Mouse (Mus musculus) retina, adult 2 months (tissue): ENCODE data around the gene Tagln2.

Source experiments
- DNase-seq: peaks from one replicate; pipeline ENCODE4 v3.0.0-alpha.2; 2012; ENCODE audit warnings: low read depth, low spot score

Gene Tagln2

GRCm38 (mm10) chr1:172526380-172527081 is 26.7 kb downstream of the Tagln2 start:
- DNase-seq = no peak

- DNase-seq = no peak
These were observed 27.6 kb downstream of the Tagln2 start for GRCm38 (mm10) chr1:172527431-172527830.

- peak; percentile 45 for DNase-seq
These were observed 28.9 kb downstream of the Tagln2 start for GRCm38 (mm10) chr1:172528701-172529100.

GRCm38 (mm10) chr1:172530544-172531220 is 30.8 kb downstream of the Tagln2 start:
- DNase-seq = no peak

GRCm38 (mm10) chr1:172532551-172532950 is 32.7 kb downstream of the Tagln2 start:
- DNase-seq = no peak

- DNase-seq = no peak
These were observed 35.3 kb downstream of the Tagln2 start for GRCm38 (mm10) chr1:172535116-172535515.

GRCm38 (mm10) chr1:172539827-172540226 is 40.0 kb downstream of the Tagln2 start:
- DNase-seq = no peak

- DNase-seq = no peak
These were observed 40.5 kb downstream of the Tagln2 start for GRCm38 (mm10) chr1:172540283-172540820.

GRCm38 (mm10) chr1:172546062-172546461 is 46.2 kb downstream of the Tagln2 start:
- no peak for DNase-seq

- DNase-seq = no peak
These were observed 48.7 kb downstream of the Tagln2 start for GRCm38 (mm10) chr1:172548501-172548900.

GRCm38 (mm10) chr1:172549314-172549713 is 49.5 kb downstream of the Tagln2 start:
- no peak for DNase-seq

GRCm38 (mm10) chr1:172549717-172550116 is 49.9 kb downstream of the Tagln2 start:
- DNase-seq = no peak

GRCm38 (mm10) chr1:172550551-172550951 is 50.7 kb downstream of the Tagln2 start:
- DNase-seq = no peak

GRCm38 (mm10) chr1:172551009-172551408 is 51.2 kb downstream of the Tagln2 start:
- DNase-seq = no peak

- no peak for DNase-seq
These were observed 52.8 kb downstream of the Tagln2 start for GRCm38 (mm10) chr1:172552623-172553022.

GRCm38 (mm10) chr1:172555638-172556037 is 55.8 kb downstream of the Tagln2 start, which contains the start of gene Vsig8:
Vsig8 (plus strand) TSS chr1:172555938.
- no peak for DNase-seq
